Comparison of ENCODE assay signal across 22 mouse cellular contexts in genomic region chr14:96471812-96472211, GRCm38 (mm10). TPM values are rescaled to one million over a fixed set of nuclear protein-coding genes. Genes with fewer than 3 reads are reported as not detected.
"Had no signal": no experiment of that assay in that cellular context is flagged by ENCODE, and none has a peak within 500 bp of the region (broad histone marks: within the 10 kb centered on the region; RNA-seq: fewer than 3 reads in every experiment).

No protein-coding gene starts in this region.

- H3K4me3 ChIP-seq: kidney, embryonic 15.5 days; left cerebral cortex, adult 2 months; liver, embryonic 13.5 days; myocyte; neural tube, embryonic 13.5 days; stomach, embryonic 15.5 days had no signal

- H3K4me1 ChIP-seq: kidney, embryonic 15.5 days; liver, embryonic 13.5 days; neural tube, embryonic 13.5 days; stomach, embryonic 15.5 days had no signal

- H3K27me3 ChIP-seq: kidney, embryonic 15.5 days; liver, embryonic 13.5 days; neural tube, embryonic 13.5 days; stomach, embryonic 15.5 days had no signal

- H3K4me2 ChIP-seq: kidney, embryonic 15.5 days; liver, embryonic 13.5 days; midbrain, embryonic 11.5 days; neural tube, embryonic 13.5 days; stomach, embryonic 15.5 days had no signal

- H3K27ac ChIP-seq: kidney, embryonic 15.5 days; left cerebral cortex, adult 2 months; liver, embryonic 13.5 days; neural tube, embryonic 13.5 days; stomach, embryonic 15.5 days had no signal

- H3K36me3 ChIP-seq: kidney, embryonic 15.5 days; liver, embryonic 13.5 days; neural tube, embryonic 13.5 days; stomach, embryonic 15.5 days had no signal

- DNase-seq: kidney, adult 8-10 months; kidney, postnatal 10 days; kidney, postnatal 36 days; layer of hippocampus, postnatal 36 days; liver, embryonic 13.5 days; lung, adult 2 months; lung, postnatal 14 days; lung, postnatal 4 days; right cerebral cortex, postnatal 25 days; spleen, adult 18-20 months; thymus, postnatal 25 days had no signal

- H3K9me3 ChIP-seq: kidney, embryonic 15.5 days; liver, embryonic 13.5 days; neural tube, embryonic 13.5 days; stomach, embryonic 15.5 days had no signal

- H3K9ac ChIP-seq: kidney, embryonic 15.5 days; liver, embryonic 13.5 days; neural tube, embryonic 13.5 days; stomach, embryonic 15.5 days had no signal

RNA-seq across cellular contexts. Expression of gene Klhl1, which starts 47.1 kb away (rescaled TPM):
- polyA plus RNA-seq: kidney, embryonic 15.5 days; limb, embryonic 11.5 days; liver, adult 2 months; liver, embryonic 13.5 days; liver, embryonic 16.5 days; lung, adult 2 months; lung, embryonic 16.5 days; thymus, postnatal 0 days had no signal
